Mouse (Mus musculus) heart, postnatal 0 days (tissue): ENCODE measurements around the gene Taf12.

Source experiments
- CTCF ChIP-seq: IDR thresholded peaks from 2 replicates; pipeline ENCODE4 v1.5.1; 2016; ENCODE audit warnings: antibody characterized with exemption, control low read depth, low read depth
- EP300 ChIP-seq: IDR thresholded peaks from 2 replicates; pipeline ENCODE4 v1.6.1; 2016; ENCODE audit warnings: antibody characterized with exemption, low read depth

- no peak for TF ChIP-seq EP300
- TF ChIP-seq CTCF: no peak
Observed at GRCm38 (mm10) chr4:132253622-132254021, 20.6 kb upstream of the Taf12 start.
